Mouse (Mus musculus) forebrain, embryonic 14.5 days (tissue): ENCODE results near the gene Ikzf4. TPM values are rescaled to one million over a fixed set of nuclear protein-coding genes. Genes with fewer than 3 reads are reported as not detected.
A peak's percentile ranks its signal among the peaks of the same experiment; 100 is the strongest.
"Not testable (repeated sequence)": the region's sequence is repeated elsewhere in the genome, so short reads cannot be mapped to it uniquely, and the experiment has no call there.

ENCODE experiments used
- ATAC-seq: fragments of 200-750 bp; cut with Nextera tagmentation; 2 replicates; pipeline ENCODE4 v1.8.0; 2017; ENCODE audit warnings: mild to moderate bottlenecking, moderate library complexity
- DNase-seq: peaks from one replicate; pipeline ENCODE4 v3.0.0-alpha.2; 2015; ENCODE audit warnings: low spot score
- H3K27ac ChIP-seq: fragments of 300-500 bp; sonication (generic); 2 replicates; pipeline ENCODE4 v1.5.1; 2014; ENCODE audit warnings: low read depth, mild to moderate bottlenecking, control low read depth, low read length, moderate library complexity
- H3K27me3 ChIP-seq: fragments of 300-500 bp; sonication (generic); replicated peaks from 2 replicates; pipeline ENCODE4 v1.6.1; 2014; ENCODE audit warnings: low read length, control low read depth, mixed read lengths; ENCODE audit not compliant: control insufficient read depth, insufficient read depth
- H3K36me3 ChIP-seq: fragments of 300-500 bp; sonication (generic); 2 replicates; pipeline ENCODE4 v1.6.1; 2014; ENCODE audit warnings: low read length, control low read depth; ENCODE audit not compliant: control insufficient read depth, insufficient read depth
- H3K4me1 ChIP-seq: fragments of 300-500 bp; sonication (generic); 2 replicates; pipeline ENCODE4 v1.6.1; 2014; ENCODE audit warnings: antibody characterized with exemption, low read length, control low read depth; ENCODE audit not compliant: control insufficient read depth, insufficient read depth
- H3K4me2 ChIP-seq: fragments of 300-500 bp; sonication (generic); 2 replicates; pipeline ENCODE4 v1.6.1; 2014; ENCODE audit warnings: mild to moderate bottlenecking, control low read depth, low read length
- H3K4me3 ChIP-seq: fragments of 300-500 bp; sonication (generic); 2 replicates; pipeline ENCODE4 v1.5.1; 2014; ENCODE audit warnings: low read depth, low read length, control low read depth
- H3K9ac ChIP-seq: fragments of 300-500 bp; sonication (generic); 2 replicates; pipeline ENCODE4 v1.6.1; 2014; ENCODE audit warnings: mild to moderate bottlenecking, low read length, control low read depth, moderate library complexity
- H3K9me3 ChIP-seq: fragments of 300-500 bp; sonication (generic); replicated peaks from 2 replicates; pipeline ENCODE4 v1.6.1; 2016; ENCODE audit warnings: low read length, control low read depth, mixed read lengths; ENCODE audit not compliant: control insufficient read depth
- WGBS: fragments of 180-500 bp; shearing (Covaris S2); extraction: QIAGEN DNeasy Blood & Tissue Kit; methylation state at CpG from one replicate; pipeline ENCODE4 v1.1.7; 2014; 5-methylcytosine and 5-hydroxymethylcytosine counted together
- polyA plus RNA-seq: library from polyadenylated mRNA; unstranded; fragments of >200 nt; fragmentation: Nextera tagmentation; extraction: Ambion mirVana; gene quantifications from 2 replicates; pipeline ENCODE4 v1.2.1, GENCODE M21; 2014

Ikzf4 gene
- polyA plus RNA-seq, 1 experiment from 2014 or later, result 6.5 TPM

- DNase-seq, result no peak
- peaks cover 3% of the 10 kb centered on the region for H3K4me1 ChIP-seq
- no peak overlapping the region for H3K4me2 ChIP-seq
- no peak overlapping the region for H3K27ac ChIP-seq
- no peaks in the 10 kb centered on the region for H3K27me3 ChIP-seq
- ATAC-seq, result no peak
- no peak overlapping the region for H3K4me3 ChIP-seq
- no peak overlapping the region for H3K9ac ChIP-seq
- H3K36me3 ChIP-seq, result peaks cover 22% of the 10 kb centered on the region
- H3K9me3 ChIP-seq, result no peaks in the 10 kb centered on the region
Observed at GRCm38 (mm10) chr10:128620241-128620640, 25.6 kb downstream of the Ikzf4 start.

- H3K9ac ChIP-seq, H3K27me3 ChIP-seq, DNase-seq, H3K27ac ChIP-seq, ATAC-seq, H3K4me3 ChIP-seq, H3K9me3 ChIP-seq, H3K4me1 ChIP-seq, H3K4me2 ChIP-seq: not testable (repeated sequence)
- peaks cover 12% of the 10 kb centered on the region for H3K36me3 ChIP-seq
- WGBS, result 91% methylated on average over 5 of the region's 5 CpGs
Observed at GRCm38 (mm10) chr10:128619148-128619547, 26.6 kb downstream of the Ikzf4 start.

GRCm38 (mm10) chr10:128618570-128618969 is 27.2 kb downstream of the Ikzf4 start:
- H3K36me3 ChIP-seq, result peaks cover 6% of the 10 kb centered on the region; the same call in 1 of the 2 replicates
- ATAC-seq, result no peak
- no peaks in the 10 kb centered on the region for H3K9me3 ChIP-seq
- no peak overlapping the region for H3K9ac ChIP-seq
- H3K4me1 ChIP-seq, result no peaks in the 10 kb centered on the region
- no peak overlapping the region for H3K27ac ChIP-seq
- no peak overlapping the region for H3K4me3 ChIP-seq
- no peaks in the 10 kb centered on the region for H3K27me3 ChIP-seq
- no peak overlapping the region for H3K4me2 ChIP-seq
- WGBS, result 74% methylated on average over 1 of the region's 1 CpGs
- no peak for DNase-seq

- DNase-seq, H3K4me1 ChIP-seq, ATAC-seq, H3K4me2 ChIP-seq, H3K36me3 ChIP-seq, H3K27me3 ChIP-seq, H3K27ac ChIP-seq, H3K9me3 ChIP-seq, H3K9ac ChIP-seq, H3K4me3 ChIP-seq: not testable (repeated sequence)
- WGBS, result 83% methylated on average over 6 of the region's 7 CpGs
Observed at GRCm38 (mm10) chr10:128615798-128616448, 29.9 kb downstream of the Ikzf4 start.

- no peak overlapping the region for H3K4me3 ChIP-seq
- 52% methylated on average over 3 of the region's 3 CpGs for WGBS
- no peaks in the 10 kb centered on the region for H3K4me1 ChIP-seq
- no peak overlapping the region for H3K27ac ChIP-seq
- no peak overlapping the region for H3K9ac ChIP-seq
- DNase-seq (no peak), ATAC-seq (no peak)
- no peaks in the 10 kb centered on the region for H3K9me3 ChIP-seq
- no peak overlapping the region for H3K4me2 ChIP-seq
- no peaks in the 10 kb centered on the region for H3K36me3 ChIP-seq
- no peaks in the 10 kb centered on the region for H3K27me3 ChIP-seq
Observed at GRCm38 (mm10) chr10:128614934-128615333, 30.9 kb downstream of the Ikzf4 start.

GRCm38 (mm10) chr10:128613820-128614219 is 32.0 kb downstream of the Ikzf4 start:
- H3K4me1 ChIP-seq, ATAC-seq, H3K4me2 ChIP-seq, DNase-seq, H3K27ac ChIP-seq, H3K27me3 ChIP-seq, H3K4me3 ChIP-seq, H3K9ac ChIP-seq, H3K36me3 ChIP-seq, H3K9me3 ChIP-seq: not testable (repeated sequence)
- WGBS, result 66% methylated on average over 4 of the region's 4 CpGs

GRCm38 (mm10) chr10:128613154-128613440 is 32.7 kb downstream of the Ikzf4 start:
- no peaks in the 10 kb centered on the region for H3K9me3 ChIP-seq
- H3K9ac ChIP-seq, result no peak overlapping the region
- 44% methylated on average over 6 of the region's 6 CpGs for WGBS
- no peak overlapping the region for H3K4me2 ChIP-seq
- no peak overlapping the region for H3K4me3 ChIP-seq
- H3K36me3 ChIP-seq, result no peaks in the 10 kb centered on the region
- H3K27ac ChIP-seq, result no peak overlapping the region
- ATAC-seq (0 out of 2 replicates have a peak, but pooled peaks have one; percentile 20), DNase-seq (no peak)
- no peaks in the 10 kb centered on the region for H3K4me1 ChIP-seq
- H3K27me3 ChIP-seq, result no peaks in the 10 kb centered on the region

- ATAC-seq, result 0 out of 2 replicates have a peak, but pooled peaks have one; percentile 76
- no peak overlapping the region for H3K9ac ChIP-seq
- no peaks in the 10 kb centered on the region for H3K27me3 ChIP-seq
Observed at GRCm38 (mm10) chr10:128612433-128613153, 33.2 kb downstream of the Ikzf4 start.

GRCm38 (mm10) chr10:128606483-128606882 is 39.3 kb downstream of the Ikzf4 start:
- no peaks in the 10 kb centered on the region for H3K9me3 ChIP-seq
- H3K36me3 ChIP-seq, result no peaks in the 10 kb centered on the region
- H3K4me2 ChIP-seq, result no peak overlapping the region
- no peak overlapping the region for H3K27ac ChIP-seq
- no peak overlapping the region for H3K9ac ChIP-seq
- H3K4me1 ChIP-seq, result no peaks in the 10 kb centered on the region
- WGBS, result 42% methylated on average over 2 of the region's 2 CpGs
- no peaks in the 10 kb centered on the region for H3K27me3 ChIP-seq
- no peak overlapping the region for H3K4me3 ChIP-seq
- DNase-seq (no peak), ATAC-seq (no peak)

More at GRCm38 (mm10) chr10:128612433-128613153, 33.2 kb downstream of the Ikzf4 start:
- Histone ChIP-seq H3K9me3 (no peaks in the 10 kb centered on the region), H3K4me1 (no peaks in the 10 kb centered on the region), H3K36me3 (no peaks in the 10 kb centered on the region), H3K27ac (no peak overlapping the region), H3K4me2 (no peak overlapping the region), H3K4me3 (no peak overlapping the region)
- peak; percentile 89 for DNase-seq
- WGBS, result 17% methylated on average over 16 of the region's 16 CpGs
